In genomic region chr16:44559330-44559695, GRCm38 (mm10) we compare ENCODE assay signal across 9 mouse cellular contexts. TPM values are rescaled to one million over a fixed set of nuclear protein-coding genes. Genes with fewer than 3 reads are reported as not detected.
DNase-seq lines count a peak whose midpoint lies in the region; ATAC-seq and TF ChIP-seq lines count a peak whose summit lies in the region.
"Had no signal": no experiment of that assay in that cellular context is flagged by ENCODE, and none has a peak within 500 bp of the region (broad histone marks: within the 10 kb centered on the region; RNA-seq: fewer than 3 reads in every experiment).

No protein-coding gene starts in this region.

- H3K4me3 ChIP-seq in heart, embryonic 13.5 days, result peak overlapping the region; percentile 85
- H3K4me3 ChIP-seq in cortical plate, adult 2 months (ENCODE audit: insufficient read depth, low read length), result peak overlapping the region; percentile 90; the same call in 1 of the 2 replicates
- H3K4me3 ChIP-seq in heart, embryonic 16.5 days (ENCODE audit: low read length), result peak overlapping the region; percentile 82
- peak overlapping the region; percentile 80 for H3K4me3 ChIP-seq in midbrain, embryonic 11.5 days (ENCODE audit: low read depth, low read length)

- TF ChIP-seq POLR2A in cortical plate, adult 2 months (IDR thresholded peaks at IDR 0.05; ENCODE audit: extremely low read depth, insufficient read depth, low read length), result no peak

- peak overlapping the region; percentile 93; the same call in 1 of the 2 replicates for H3K9ac ChIP-seq in heart, embryonic 13.5 days
- no peak overlapping the region for H3K9ac ChIP-seq in heart, embryonic 16.5 days (ENCODE audit: low read length)
- H3K9ac ChIP-seq in midbrain, embryonic 11.5 days (ENCODE audit: low read length), result peak overlapping the region; percentile 96

- no peak for DNase-seq in heart, postnatal 10 days
- DNase-seq in midbrain, embryonic 11.5 days (ENCODE audit: low spot score, missing footprints), result peak; percentile 92
- DNase-seq in gastrocnemius, postnatal 14 days, result no peak

- intact Hi-C loops in heart, postnatal 10 days (cut with DNase I), result loop anchor here (5.0 kb wide), 3 partner anchors 58 to 77 kb away; no protein-coding TSS in a partner anchor
- intact Hi-C loops in gastrocnemius, postnatal 14 days (cut with DNase I; ENCODE audit: low total_unique reads), result no loop called here

- ATAC-seq in heart, embryonic 13.5 days (ENCODE audit: extremely low read depth, insufficient number of reproducible peaks, low FRiP score, low TSS enrichment), result no peak
- no peak for ATAC-seq in heart, embryonic 16.5 days (replicated peaks; ENCODE audit: extremely low read depth, insufficient read depth, low FRiP score)
- ATAC-seq in midbrain, embryonic 11.5 days (ENCODE audit: low FRiP score), result no peak
- ATAC-seq in granulocyte monocyte progenitor cell, adult 5-6 weeks (replicated peaks; ENCODE audit: poor library complexity, severe bottlenecking), result no peak
- no peak for ATAC-seq in megakaryocyte-erythroid progenitor cell, adult 5-6 weeks (replicated peaks; ENCODE audit: low FRiP score, low TSS enrichment, poor library complexity, severe bottlenecking)

- WGBS in heart, embryonic 13.5 days, result 26% methylated on average over 5 of the region's 5 CpGs
- WGBS in heart, embryonic 16.5 days, result 19% methylated on average over 5 of the region's 5 CpGs
- WGBS in midbrain, embryonic 11.5 days, result 6% methylated on average over 5 of the region's 5 CpGs

- H3K27me3 ChIP-seq in heart, embryonic 13.5 days (replicated peaks), result peaks cover 7% of the 10 kb centered on the region; the same call in 1 of the 2 replicates
- no peaks in the 10 kb centered on the region; the same call in none of the 2 replicates for H3K27me3 ChIP-seq in heart, embryonic 16.5 days (ENCODE audit: control insufficient read depth, insufficient read depth, low read length)
- H3K27me3 ChIP-seq in midbrain, embryonic 11.5 days (ENCODE audit: control insufficient read depth, insufficient read depth, low read length), result no peaks in the 10 kb centered on the region

- H3K36me3 ChIP-seq in heart, embryonic 13.5 days, result no peaks in the 10 kb centered on the region
- H3K36me3 ChIP-seq in heart, embryonic 16.5 days (ENCODE audit: control insufficient read depth, insufficient read depth), result no peaks in the 10 kb centered on the region
- no peaks in the 10 kb centered on the region for H3K36me3 ChIP-seq in midbrain, embryonic 11.5 days (ENCODE audit: control insufficient read depth, insufficient read depth, low read length)

- peaks cover 22% of the 10 kb centered on the region for H3K4me1 ChIP-seq in heart, embryonic 13.5 days
- H3K4me1 ChIP-seq in cortical plate, adult 2 months (ENCODE audit: control insufficient read depth, insufficient read depth, low read length), result no peaks in the 10 kb centered on the region; the same call in 1 of the 2 replicates
- H3K4me1 ChIP-seq in heart, embryonic 16.5 days (ENCODE audit: control insufficient read depth, insufficient read depth, low read length), result 0 out of 2 replicates have a peak, but pooled peaks cover 3% of the 10 kb centered on the region
- H3K4me1 ChIP-seq in midbrain, embryonic 11.5 days (ENCODE audit: control insufficient read depth, insufficient read depth, low read length), result peaks cover 26% of the 10 kb centered on the region

- no peak for TF ChIP-seq CTCF in cortical plate, adult 2 months (IDR thresholded peaks at IDR 0.05; ENCODE audit: extremely low read depth, insufficient read depth, low read length)

- H3K9me3 ChIP-seq in heart, embryonic 13.5 days, result no peaks in the 10 kb centered on the region
- H3K9me3 ChIP-seq in heart, embryonic 16.5 days (replicated peaks; ENCODE audit: control insufficient read depth, low read length), result 0 out of 2 replicates have a peak, but pooled peaks cover 3% of the 10 kb centered on the region
- no peaks in the 10 kb centered on the region for H3K9me3 ChIP-seq in midbrain, embryonic 11.5 days (ENCODE audit: control insufficient read depth, low read length)
- H3K9me3 ChIP-seq: megakaryocyte, embryonic 14.5 days had no signal

- H3K4me2 ChIP-seq in heart, embryonic 13.5 days, result peak overlapping the region; percentile 79
- peak overlapping the region; percentile 83 for H3K4me2 ChIP-seq in heart, embryonic 16.5 days (ENCODE audit: low read depth, low read length)
- peak overlapping the region; percentile 63 for H3K4me2 ChIP-seq in midbrain, embryonic 11.5 days

- H3K27ac ChIP-seq in heart, embryonic 13.5 days (replicated peaks), result no peak overlapping the region
- H3K27ac ChIP-seq in cortical plate, adult 2 months (ENCODE audit: insufficient read depth, low read length), result no peak overlapping the region
- no peak overlapping the region for H3K27ac ChIP-seq in heart, embryonic 16.5 days (ENCODE audit: low read length)
- peak overlapping the region; percentile 27; the same call in 1 of the 2 replicates for H3K27ac ChIP-seq in midbrain, embryonic 11.5 days (ENCODE audit: low read depth, low read length)

RNA-seq across cellular contexts. Expression of gene Boc, which starts 0.6 kb away (rescaled TPM):
- polyA plus RNA-seq in heart, embryonic 13.5 days (2015; fragmentation: Nextera tagmentation; extraction: Ambion mirVana), result 7.8 and 10.0 TPM in 2 replicates
- total RNA-seq in heart, postnatal 10 days (2021), result 1 to 10 TPM; 9.0 to 9.4 TPM
- 14.2 and 14.3 TPM in 2 replicates for polyA plus RNA-seq in cortical plate, adult 2 months (2012; rRNA removed)
- 8.3 and 9.2 TPM in 2 replicates for polyA plus RNA-seq in heart, embryonic 16.5 days (2015; fragmentation: Nextera tagmentation; extraction: Ambion mirVana)
- 37.8 and 44.7 TPM in 2 replicates for polyA plus RNA-seq in midbrain, embryonic 11.5 days (2014; fragmentation: Nextera tagmentation; extraction: Ambion mirVana)
- total RNA-seq in granulocyte monocyte progenitor cell, adult 5-6 weeks (2014; fragmentation: Nextera tagmentation), result 0.30 TPM in 1 of 2 replicates, not detected in the other
- total RNA-seq in granulocyte monocyte progenitor cell, adult 5-6 weeks (2017), result 0.05 and 0.47 TPM in 2 replicates
- total RNA-seq in megakaryocyte-erythroid progenitor cell, adult 5-6 weeks (2014; fragmentation: Nextera tagmentation), result not detected in 2 replicates
- not detected in 2 replicates for total RNA-seq in megakaryocyte-erythroid progenitor cell, adult 5-6 weeks (2017)
- 10 to 100 TPM in 1 of 2 experiments, 1 to 10 TPM in 1; 9.4 to 10.7 TPM for total RNA-seq in gastrocnemius, postnatal 14 days (2021)

Comparison
In these comparisons a context has a peak if more than half of its experiments do, and no peak if none do; other contexts are left out.
1. RNA of gene Boc, which starts 0.6 kb away (total RNA-seq): 9.4 to 10.7 TPM in gastrocnemius, postnatal 14 days and 9.0 to 9.4 TPM in heart, postnatal 10 days; 0.05 to 0.47 TPM in granulocyte monocyte progenitor cell, adult 5-6 weeks and not detected in megakaryocyte-erythroid progenitor cell, adult 5-6 weeks; every median in the first group is over 4 times any median in the second.
2. Peak in every context shown above with its lines, with median percentiles within 50 percentile points of each other: H3K4me2 ChIP-seq and H3K4me3 ChIP-seq.